Mouse (Mus musculus): Measurements from ENCODE around the gene Ceacam19. TPM values are rescaled to one million over a fixed set of nuclear protein-coding genes. Genes with fewer than 3 reads are reported as not detected.

Gene Ceacam19
- polyA plus RNA-seq, 3 experiments from 2014 or later: not detected

GRCm38 (mm10) chr7:19840371-19840770 lies 47.4 kb downstream of the Ceacam19 start:
- no peak for ATAC-seq

DNA sequence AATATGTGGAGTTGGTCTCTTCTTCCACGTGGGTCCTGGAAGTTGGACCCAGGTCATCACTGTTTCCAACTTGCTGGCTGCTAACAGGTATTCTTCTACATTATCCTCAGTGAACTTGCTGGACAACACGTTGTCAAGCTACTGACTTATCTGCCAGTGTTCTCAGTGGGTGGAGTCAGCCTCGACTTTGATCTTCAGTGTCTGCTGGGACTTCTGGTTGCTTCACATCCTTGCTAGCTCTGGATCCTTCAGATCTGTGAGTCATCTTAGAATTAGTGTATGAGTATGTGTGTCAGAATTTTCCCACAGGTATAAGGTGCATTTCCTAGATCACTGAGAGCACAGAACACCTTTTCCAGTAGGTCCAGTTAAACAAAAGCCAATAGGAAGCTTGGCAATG lies 50.9 kb downstream of the Ceacam19 start:
- ATAC-seq: peak; percentile 65

DNA sequence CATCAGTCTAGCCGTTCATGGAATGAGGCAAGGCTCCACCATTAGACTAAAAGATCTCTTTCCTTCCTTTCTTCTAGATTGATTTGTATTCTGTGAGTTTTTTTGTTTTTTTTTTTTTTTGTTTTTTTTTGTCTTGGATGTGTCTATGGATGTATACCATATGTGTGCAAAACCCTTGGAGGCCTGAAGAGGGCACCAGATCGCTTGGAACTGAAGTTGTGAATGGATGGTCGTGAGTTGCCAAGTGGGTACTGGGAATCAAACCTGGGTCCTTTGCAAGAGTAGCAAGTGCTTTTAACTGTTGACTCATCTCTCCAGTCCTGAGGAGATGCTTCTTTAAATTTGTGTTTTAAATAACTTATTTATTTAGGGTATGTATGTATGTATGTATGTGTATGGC lies 53.7 kb downstream of the Ceacam19 start:
- no peak for ATAC-seq

DNA sequence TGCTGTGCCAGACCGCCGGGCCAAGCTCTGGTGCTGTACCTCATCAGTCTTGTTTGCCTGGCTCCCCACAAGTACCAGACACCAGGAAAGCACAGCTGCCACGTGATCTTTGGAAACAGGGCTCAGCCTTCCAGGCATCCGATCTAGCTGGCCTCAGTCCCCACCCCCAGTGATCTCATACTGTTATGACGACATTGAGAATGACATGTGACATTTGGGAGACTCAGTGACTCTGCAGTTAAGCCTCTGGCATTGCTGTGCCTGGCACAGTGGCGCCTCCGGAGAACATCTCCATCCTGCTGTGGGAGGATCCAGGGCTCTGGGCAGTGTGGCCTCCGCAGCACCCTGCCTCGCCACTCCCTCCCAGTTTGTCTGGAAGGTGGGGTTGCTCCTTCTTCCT lies 55.9 kb downstream of the Ceacam19 start:
- no peak for ATAC-seq

- no peak for ATAC-seq
Observed at GRCm38 (mm10) chr7:19830682-19831156, 57.0 kb downstream of the Ceacam19 start.

GRCm38 (mm10) chr7:19829694-19830093 lies 58.1 kb downstream of the Ceacam19 start:
- no peak for ATAC-seq

- ATAC-seq: no peak
Observed at GRCm38 (mm10) chr7:19826756-19827155, 61.0 kb downstream of the Ceacam19 start.

Other genes starting within 250 kb of the Ceacam19 start
- 10 to 100 TPM; 21.4 to 44.1 (median 27.2) TPM for gene Clptm1, start 222.9 kb downstream of the Ceacam19 start, polyA plus RNA-seq (2017; shearing (Covaris generic))
- not detected for gene Apoc2, start 210.0 kb downstream of the Ceacam19 start, polyA plus RNA-seq (2017; shearing (Covaris generic))
- not detected for gene Gm44805, start 206.5 kb downstream of the Ceacam19 start, polyA plus RNA-seq (2017; shearing (Covaris generic))
- gene Apoc4, start 206.5 kb downstream of the Ceacam19 start, polyA plus RNA-seq (2017; shearing (Covaris generic)): 1 to 10 TPM in 2 of 3 experiments, not detected in 1; 1.0 to 1.4 TPM
- gene Apoc1, start 195.3 kb downstream of the Ceacam19 start, polyA plus RNA-seq (2017; shearing (Covaris generic)): 1 to 10 TPM in 1 of 3 experiments, not detected in 2; 1.2 TPM
- gene Apoe, start 188.8 kb downstream of the Ceacam19 start, polyA plus RNA-seq (2017; shearing (Covaris generic)): 10 to 100 TPM in 2 of 3 experiments, 1 to 10 TPM in 1; 8.7 to 11.9 (median 10.6) TPM
- 10 to 100 TPM in 1 of 3 experiments, 1 to 10 TPM in 2; 7.3 to 10.5 (median 8.0) TPM for gene Tomm40, start 172.5 kb downstream of the Ceacam19 start, polyA plus RNA-seq (2017; shearing (Covaris generic))
- gene Nectin2, start 137.5 kb downstream of the Ceacam19 start, polyA plus RNA-seq (2017; shearing (Covaris generic)): 1 to 10 TPM in 1 of 3 experiments, under 1 TPM in 1, not detected in 1; 0.13 to 1.0 TPM
- gene Bcam, start 116.9 kb downstream of the Ceacam19 start, polyA plus RNA-seq (2017; shearing (Covaris generic)): 1 to 10 TPM; 1.1 to 2.3 (median 1.2) TPM
- gene Cblc, start 91.2 kb downstream of the Ceacam19 start, polyA plus RNA-seq (2017; shearing (Covaris generic)): under 1 TPM in 1 of 3 experiments, not detected in 2; 0.68 TPM
- gene Bcl3, start 65.2 kb downstream of the Ceacam19 start, polyA plus RNA-seq (2017; shearing (Covaris generic)): 10 to 100 TPM; 13.6 to 19.9 (median 18.5) TPM
- not detected for gene Gm19345, start 36.0 kb downstream of the Ceacam19 start, polyA plus RNA-seq (2017; shearing (Covaris generic))
- under 1 TPM in 2 of 3 experiments, not detected in 1; 0.55 to 0.59 TPM for gene Ceacam16, start 26.7 kb downstream of the Ceacam19 start, polyA plus RNA-seq (2017; shearing (Covaris generic))
- 10 to 100 TPM; 14.2 to 23.8 (median 19.6) TPM for gene Pvr, start 33.2 kb upstream of the Ceacam19 start, polyA plus RNA-seq (2017; shearing (Covaris generic))
- gene Igsf23, start 62.8 kb upstream of the Ceacam19 start, polyA plus RNA-seq (2017; shearing (Covaris generic)): 1 to 10 TPM; 3.3 to 8.4 (median 5.5) TPM
- gene Ceacam20, start 77.4 kb upstream of the Ceacam19 start, polyA plus RNA-seq (2017; shearing (Covaris generic)): 1 to 10 TPM in 1 of 3 experiments, not detected in 2; 1.1 TPM
- gene Nlrp9b, start 103.5 kb upstream of the Ceacam19 start, polyA plus RNA-seq (2017; shearing (Covaris generic)): not detected
- not detected for gene Vmn1r91, start 211.7 kb upstream of the Ceacam19 start, polyA plus RNA-seq (2017; shearing (Covaris generic))
- not detected for gene Gm16442, start 234.6 kb upstream of the Ceacam19 start, polyA plus RNA-seq (2017; shearing (Covaris generic))

Data from inflammation-experienced regulatory T-cells, adult 6 months (primary cell).